Mouse (Mus musculus) embryonic fibroblast, embryonic 13.5 days (primary cell): ENCODE measurements around the gene Slc29a1.
A peak's percentile ranks its signal among the peaks of the same experiment; 100 is the strongest.

ENCODE experiments used
- CTCF ChIP-seq: IDR thresholded peaks from 2 replicates; pipeline ENCODE4 v1.5.1; 2011; ENCODE audit warnings: mild to moderate bottlenecking, control low read depth, low read length, moderate library complexity, borderline replicate concordance; ENCODE audit not compliant: insufficient read depth
- POLR2A ChIP-seq: IDR thresholded peaks from 2 replicates; pipeline ENCODE4 v1.6.1; 2011; ENCODE audit warnings: low read depth, mild to moderate bottlenecking, control low read depth, low read length, moderate library complexity

- TF ChIP-seq CTCF = peak; percentile 42; the same call in 1 of the 2 replicates
- TF ChIP-seq POLR2A = peak; percentile 17; the same call in 1 of the 2 replicates
These were observed 2.6 kb downstream of the Slc29a1 start for GRCm38 (mm10) chr17:45596631-45597396.
